Mouse (Mus musculus) myocyte (in vitro differentiated cells): ENCODE results near the gene Rrp8.

Source experiments
- CEBPB ChIP-seq: IDR thresholded peaks from 2 replicates; pipeline ENCODE4 v1.6.1; 2011; ENCODE audit warnings: mild to moderate bottlenecking, moderate library complexity; ENCODE audit not compliant: poor library complexity, insufficient read depth, severe bottlenecking
- E2F4 ChIP-seq: IDR thresholded peaks from one replicate; pipeline ENCODE4 v1.6.1; 2011; ENCODE audit warnings: mild to moderate bottlenecking, control low read depth, moderate library complexity; ENCODE audit not compliant: insufficient read depth
- MAX ChIP-seq: IDR thresholded peaks from one replicate; pipeline ENCODE4 v1.6.1; 2011; ENCODE audit warnings: low read depth, mild to moderate bottlenecking, control low read depth
- MYOD1 ChIP-seq, 3 experiments: IDR thresholded peaks; one replicate each; pipeline ENCODE4 v1.6.1; 2011; ENCODE audit warnings: control low read depth in 2 of 3, low read depth in 2 of 3, mild to moderate bottlenecking in 2 of 3, moderate library complexity in 1 of 3; ENCODE audit not compliant: insufficient read length in 2 of 3, control insufficient read depth in 1 of 3
- POLR2A ChIP-seq: IDR thresholded peaks from one replicate; pipeline ENCODE4 v1.6.1; 2011; ENCODE audit warnings: low read depth, mild to moderate bottlenecking, control low read depth, moderate library complexity; ENCODE audit not compliant: insufficient read length
- POLR2AphosphoS2 ChIP-seq: IDR thresholded peaks from one replicate; pipeline ENCODE4 v1.6.1; 2011; ENCODE audit warnings: low read depth, control low read depth; ENCODE audit not compliant: insufficient read length
- REST ChIP-seq: IDR thresholded peaks from one replicate; pipeline ENCODE4 v1.6.1; 2011; ENCODE audit warnings: mild to moderate bottlenecking, control low read depth, moderate library complexity; ENCODE audit not compliant: insufficient read depth, insufficient read length
- USF1 ChIP-seq: IDR thresholded peaks from one replicate; pipeline ENCODE4 v1.6.1; 2011; ENCODE audit warnings: low read depth, mild to moderate bottlenecking, control low read depth, moderate library complexity

DNA sequence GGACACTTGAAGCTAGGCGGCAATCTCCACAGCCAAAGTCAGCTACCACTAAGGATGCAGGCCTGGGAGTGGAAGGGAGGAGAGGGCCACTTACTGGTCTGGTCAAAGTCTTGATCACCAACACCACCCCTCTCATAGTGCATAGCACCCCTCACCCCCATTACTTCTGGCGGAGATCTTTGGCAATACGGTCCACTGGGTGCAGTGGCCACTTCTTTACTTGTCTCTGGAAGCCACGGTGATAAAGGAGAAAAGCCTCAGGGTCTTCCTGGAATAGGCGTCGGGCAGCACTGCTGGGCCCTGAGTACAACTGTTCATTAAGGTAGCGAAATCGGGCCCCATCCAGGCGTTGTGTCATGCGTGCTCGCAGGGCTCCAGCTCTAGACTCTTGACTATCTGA lies 3.3 kb downstream of the Rrp8 start:
- TF ChIP-seq POLR2A (no peak), MAX (no peak), CEBPB (no peak), E2F4 (no peak), MYOD1 (IDR thresholded peaks at IDR 0.05; ENCODE audit: control insufficient read depth in 1 of 3, insufficient read length in 2 of 3, low read depth in 2 of 3) (no peak), POLR2AphosphoS2 (no peak), REST (no peak), USF1 (no peak)
